Mouse (Mus musculus): ENCODE results near the gene Pcyt2.

DNA sequence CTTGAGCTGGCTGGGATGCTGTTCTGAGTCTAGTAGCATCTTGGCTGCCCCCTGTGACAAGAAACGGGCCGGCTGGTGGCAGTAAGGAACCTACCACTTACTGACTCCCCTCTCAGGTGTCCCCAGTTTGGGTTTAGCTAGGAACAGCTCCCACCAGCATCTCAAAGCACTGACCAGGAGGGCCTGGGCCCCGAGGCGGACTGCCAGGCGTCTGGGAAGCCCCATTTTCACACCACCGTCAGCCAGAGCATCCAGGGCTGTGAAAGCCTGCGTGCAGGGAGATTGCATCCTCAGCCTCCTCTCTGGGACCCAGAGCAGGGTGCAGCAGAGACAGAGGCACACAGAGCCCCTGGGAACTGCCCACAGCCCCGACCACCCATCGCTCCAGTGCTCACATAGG is 23.5 kb upstream of the Pcyt2 start:
- no peak for TF ChIP-seq GATA1 (IDR thresholded peaks at IDR 0.05; ENCODE audit: borderline replicate concordance, low read length)
- no peak for TF ChIP-seq FLI1 (IDR thresholded peaks at IDR 0.05; ENCODE audit: low read length)
